Mouse (Mus musculus): ENCODE data around the gene Lig3. TPM values are rescaled to one million over a fixed set of nuclear protein-coding genes. Genes with fewer than 3 reads are reported as not detected.

The Lig3 gene
- polyA plus RNA-seq, 2 experiments, result 6.3 to 8.3 TPM

GRCm38 (mm10) chr11:82852540-82852939 lies 71.6 kb downstream of the Lig3 start:
- H3K27me3 ChIP-seq (ENCODE audit: control insufficient read depth, insufficient read depth, low read length), result no peaks in the 10 kb centered on the region
- H3K4me3 ChIP-seq (ENCODE audit: insufficient read depth in 1 of 2, low read depth in 2 of 2, low read length in 2 of 2), result no peak overlapping the region
- TF ChIP-seq EP300 (IDR thresholded peaks at IDR 0.05; ENCODE audit: low read depth) (no peak), CTCF (IDR thresholded peaks at IDR 0.05; ENCODE audit: low read depth) (no peak)
- H3K4me2 ChIP-seq (ENCODE audit: low read depth), result peak overlapping the region; percentile 40; the same call in 1 of the 2 replicates
- 78% methylated on average over 10 of the region's 10 CpGs for WGBS (ENCODE audit: insufficient replicate concordance)
- peaks cover 5% of the 10 kb centered on the region; the same call in 1 of the 2 replicates for H3K36me3 ChIP-seq (replicated peaks; ENCODE audit: control insufficient read depth, insufficient read depth, low read depth)
- ATAC-seq (ENCODE audit: insufficient read depth), result no peak
- peak overlapping the region; percentile 42; the same call in 1 of the 2 replicates for H3K27ac ChIP-seq
- DNase-seq (ENCODE audit: low read depth in 3 of 3, low spot score in 3 of 3), result no peak
- H3K9me3 ChIP-seq (ENCODE audit: control insufficient read depth, low read length), result no peaks in the 10 kb centered on the region
- H3K9ac ChIP-seq (replicated peaks), result no peak overlapping the region; the same call in 1 of the 2 replicates
- H3K4me1 ChIP-seq (replicated peaks; ENCODE audit: control insufficient read depth in 2 of 2, insufficient read depth in 2 of 2, low read length in 1 of 2), result peaks cover 75 to 79% of the 10 kb centered on the region in 2 experiments

- ATAC-seq (ENCODE audit: insufficient read depth) (no peak), DNase-seq (ENCODE audit: low read depth in 3 of 3, low spot score in 3 of 3) (no peak)
- Histone ChIP-seq H3K4me1 (replicated peaks; ENCODE audit: control insufficient read depth in 2 of 2, insufficient read depth in 2 of 2, low read length in 1 of 2) (peaks cover 72 to 77% of the 10 kb centered on the region in 2 experiments), H3K9ac (replicated peaks) (no peak overlapping the region), H3K36me3 (replicated peaks; ENCODE audit: control insufficient read depth, insufficient read depth, low read depth) (peaks cover 5% of the 10 kb centered on the region; the same call in 1 of the 2 replicates), H3K4me3 (ENCODE audit: insufficient read depth in 1 of 2, low read depth in 2 of 2, low read length in 2 of 2) (no peak overlapping the region), H3K9me3 (ENCODE audit: control insufficient read depth, low read length) (no peaks in the 10 kb centered on the region), H3K4me2 (ENCODE audit: low read depth) (no peak overlapping the region), H3K27ac (peak overlapping the region; percentile 34; the same call in 1 of the 2 replicates), H3K27me3 (ENCODE audit: control insufficient read depth, insufficient read depth, low read length) (no peaks in the 10 kb centered on the region)
- WGBS (ENCODE audit: insufficient replicate concordance), result 79% methylated on average over 7 of the region's 7 CpGs
- TF ChIP-seq EP300 (IDR thresholded peaks at IDR 0.05; ENCODE audit: low read depth) (no peak), CTCF (IDR thresholded peaks at IDR 0.05; ENCODE audit: low read depth) (no peak)
Measured at GRCm38 (mm10) chr11:82852958-82853357, 72.0 kb downstream of the Lig3 start.

Other genes starting within 250 kb of the Lig3 start
- 0.08 and 0.09 TPM in 2 replicates for gene Cct6b, start 16.8 kb upstream of the Lig3 start, polyA plus RNA-seq (2012; rRNA removed)
- gene Cct6b, start 16.8 kb upstream of the Lig3 start, polyA plus RNA-seq (2014; fragmentation: Nextera tagmentation; extraction: Ambion mirVana), result 0.13 and 0.27 TPM in 2 replicates
- gene Zfp830, start 16.8 kb upstream of the Lig3 start, polyA plus RNA-seq (2012; rRNA removed), result 6.3 and 10.5 TPM in 2 replicates
- gene Zfp830, start 16.8 kb upstream of the Lig3 start, polyA plus RNA-seq (2014; fragmentation: Nextera tagmentation; extraction: Ambion mirVana), result 15.1 and 15.5 TPM in 2 replicates
- gene Rffl, start 90.1 kb downstream of the Lig3 start, polyA plus RNA-seq (2012; rRNA removed), result 12.6 and 12.9 TPM in 2 replicates
- gene Rffl, start 90.1 kb downstream of the Lig3 start, polyA plus RNA-seq (2014; fragmentation: Nextera tagmentation; extraction: Ambion mirVana), result 19.0 and 20.6 TPM in 2 replicates
- gene Rad51d, start 109.5 kb downstream of the Lig3 start, polyA plus RNA-seq (2012; rRNA removed), result 2.8 and 3.5 TPM in 2 replicates
- gene Rad51d, start 109.5 kb downstream of the Lig3 start, polyA plus RNA-seq (2014; fragmentation: Nextera tagmentation; extraction: Ambion mirVana), result 5.8 and 6.8 TPM in 2 replicates
- gene Fndc8, start 111.0 kb downstream of the Lig3 start, polyA plus RNA-seq (2012; rRNA removed), result 0.07 and 0.09 TPM in 2 replicates
- gene Fndc8, start 111.0 kb downstream of the Lig3 start, polyA plus RNA-seq (2014; fragmentation: Nextera tagmentation; extraction: Ambion mirVana), result 0.04 and 0.18 TPM in 2 replicates
- gene Nle1, start 127.3 kb downstream of the Lig3 start, polyA plus RNA-seq (2012; rRNA removed), result 26.1 and 27.2 TPM in 2 replicates
- 11.9 and 13.8 TPM in 2 replicates for gene Nle1, start 127.3 kb downstream of the Lig3 start, polyA plus RNA-seq (2014; fragmentation: Nextera tagmentation; extraction: Ambion mirVana)
- 0.21 and 0.45 TPM in 2 replicates for gene Unc45b, start 129.4 kb downstream of the Lig3 start, polyA plus RNA-seq (2012; rRNA removed)
- 0.57 and 0.95 TPM in 2 replicates for gene Unc45b, start 129.4 kb downstream of the Lig3 start, polyA plus RNA-seq (2014; fragmentation: Nextera tagmentation; extraction: Ambion mirVana)
- 0.31 and 0.54 TPM in 2 replicates for gene Slfn5, start 170.2 kb downstream of the Lig3 start, polyA plus RNA-seq (2012; rRNA removed)
- gene Slfn5, start 170.2 kb downstream of the Lig3 start, polyA plus RNA-seq (2014; fragmentation: Nextera tagmentation; extraction: Ambion mirVana), result 0.81 and 0.84 TPM in 2 replicates
- gene Slfn9, start 210.7 kb downstream of the Lig3 start, polyA plus RNA-seq (2012; rRNA removed), result 1.8 and 3.8 TPM in 2 replicates
- gene Slfn9, start 210.7 kb downstream of the Lig3 start, polyA plus RNA-seq (2014; fragmentation: Nextera tagmentation; extraction: Ambion mirVana), result 5.6 and 5.7 TPM in 2 replicates
- 0.09 and 0.18 TPM in 2 replicates for gene Slfn8, start 239.7 kb downstream of the Lig3 start, polyA plus RNA-seq (2012; rRNA removed)
- 0.22 and 0.37 TPM in 2 replicates for gene Slfn8, start 239.7 kb downstream of the Lig3 start, polyA plus RNA-seq (2014; fragmentation: Nextera tagmentation; extraction: Ambion mirVana)

All from liver, embryonic 14.5 days (tissue).